Mouse (Mus musculus) cerebellum, adult 2 months (tissue): Measurements from ENCODE around the gene Ngef.

Source experiments
- CTCF ChIP-seq: fragments of 200-500 bp; IDR thresholded peaks from 2 replicates; pipeline ENCODE4 v1.5.1; 2011; ENCODE audit warnings: low read depth, mild to moderate bottlenecking, control low read depth, low read length, moderate library complexity, borderline replicate concordance; ENCODE audit not compliant: insufficient read depth
- POLR2A ChIP-seq: fragments of 200-500 bp; IDR thresholded peaks from 2 replicates; pipeline ENCODE4 v1.6.1; 2011; ENCODE audit warnings: low read length, control low read depth, borderline replicate concordance; ENCODE audit not compliant: insufficient read depth

DNA sequence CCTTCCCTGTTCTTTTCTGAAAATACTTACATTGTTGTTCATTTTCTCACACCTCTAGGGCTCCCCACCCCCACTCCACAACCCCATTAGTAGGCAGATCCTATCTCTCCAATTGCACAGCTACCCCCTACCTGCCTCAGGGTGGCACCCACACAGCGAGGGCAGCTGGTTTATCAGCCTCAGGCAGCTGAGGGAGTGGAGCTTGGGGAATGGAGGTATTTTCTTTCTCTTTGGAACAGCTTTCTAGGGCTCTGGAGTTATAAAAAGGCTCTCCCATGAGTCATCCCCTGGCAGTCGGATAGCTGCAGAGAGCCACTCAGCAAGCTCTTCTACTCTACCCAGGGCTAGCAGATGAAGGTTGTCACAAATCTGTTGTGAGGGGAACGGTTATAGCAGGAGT lies 20.6 kb upstream of the Ngef start:
- no peak for TF ChIP-seq POLR2A
- TF ChIP-seq CTCF, result no peak
